Mouse (Mus musculus) monocyte, adult 5-6 weeks (primary cell): ENCODE results near the gene Klf12. TPM values are rescaled to one million over a fixed set of nuclear protein-coding genes. Genes with fewer than 3 reads are reported as not detected.
A peak's percentile ranks its signal among the peaks of the same experiment; 100 is the strongest.

ENCODE experiments used
- ATAC-seq: fragments of 153-309, 156-312 bp; replicated peaks from 2 replicates; pipeline ENCODE4 v1.8.0; 2017; ENCODE audit warnings: mild to moderate bottlenecking; ENCODE audit not compliant: low TSS enrichment, insufficient number of reproducible peaks, severe bottlenecking, poor library complexity, low FRiP score
- total RNA-seq: library from RNA; stranded (forward); fragments of 200-1000, 200-491, 200-594 nt; gene quantifications from 3 replicates; pipeline ENCODE4 v1.2.3, GENCODE M21; 2017

The Klf12 gene
- 1.3 to 21.2 TPM (median 2.5 TPM) in 3 replicates for total RNA-seq

GRCm38 (mm10) chr14:100284119-100284860, at the start of gene Klf12:
Klf12 (minus strand) TSS chr14:100284679.
- peak; percentile 53 for ATAC-seq

GRCm38 (mm10) chr14:100333369-100333768, 48.9 kb upstream of the Klf12 start:
- ATAC-seq, result no peak

GRCm38 (mm10) chr14:100328602-100329276, 44.3 kb upstream of the Klf12 start:
- ATAC-seq, result no peak

- ATAC-seq, result no peak
Measured at GRCm38 (mm10) chr14:100324303-100324702, 39.8 kb upstream of the Klf12 start.

GRCm38 (mm10) chr14:100322012-100322411, 37.5 kb upstream of the Klf12 start:
- no peak for ATAC-seq

- ATAC-seq, result no peak
Measured at GRCm38 (mm10) chr14:100316780-100317179, 32.3 kb upstream of the Klf12 start.

DNA sequence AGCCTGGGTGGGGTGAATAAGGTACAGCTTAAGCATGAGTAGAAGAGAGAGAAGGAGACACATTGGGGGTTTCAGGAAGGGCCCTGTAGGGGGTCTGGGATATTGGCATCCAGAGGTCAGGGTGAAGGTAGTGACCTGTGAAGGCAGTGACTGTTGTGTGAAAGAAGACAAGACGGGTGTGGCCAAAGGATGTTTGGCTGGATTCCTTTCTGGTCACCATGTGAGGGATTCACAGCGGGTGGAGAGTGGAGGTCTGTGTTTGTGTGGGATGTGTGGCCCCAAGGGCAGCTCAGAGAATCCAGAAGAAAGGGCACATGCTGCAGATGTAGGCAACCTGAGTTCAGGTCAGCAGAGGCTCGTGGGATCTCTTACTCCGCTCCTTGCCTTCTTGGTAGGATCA, 29.6 kb upstream of the Klf12 start:
- ATAC-seq, result no peak

DNA sequence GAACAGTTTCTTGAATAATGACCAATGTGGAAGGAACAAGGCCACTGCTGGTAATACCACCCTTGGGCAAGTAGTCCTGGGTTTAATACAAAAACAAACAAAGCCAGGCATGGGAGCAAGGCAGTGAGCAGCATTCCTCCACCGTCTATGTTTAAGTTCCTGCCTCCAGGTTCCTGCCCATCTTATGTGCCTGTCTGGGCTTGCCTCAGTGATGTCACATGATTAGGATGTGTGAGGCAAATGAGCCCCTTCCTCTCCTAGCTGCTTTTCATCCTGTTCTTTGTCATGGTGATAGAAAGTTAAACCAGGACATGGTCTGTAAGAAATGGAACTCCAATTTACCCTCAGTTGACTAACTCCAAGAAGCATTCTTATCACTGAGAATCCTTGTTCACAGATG, 16.4 kb upstream of the Klf12 start:
- no peak for ATAC-seq

- no peak for ATAC-seq
Measured at GRCm38 (mm10) chr14:100298892-100299291, 14.4 kb upstream of the Klf12 start.

DNA sequence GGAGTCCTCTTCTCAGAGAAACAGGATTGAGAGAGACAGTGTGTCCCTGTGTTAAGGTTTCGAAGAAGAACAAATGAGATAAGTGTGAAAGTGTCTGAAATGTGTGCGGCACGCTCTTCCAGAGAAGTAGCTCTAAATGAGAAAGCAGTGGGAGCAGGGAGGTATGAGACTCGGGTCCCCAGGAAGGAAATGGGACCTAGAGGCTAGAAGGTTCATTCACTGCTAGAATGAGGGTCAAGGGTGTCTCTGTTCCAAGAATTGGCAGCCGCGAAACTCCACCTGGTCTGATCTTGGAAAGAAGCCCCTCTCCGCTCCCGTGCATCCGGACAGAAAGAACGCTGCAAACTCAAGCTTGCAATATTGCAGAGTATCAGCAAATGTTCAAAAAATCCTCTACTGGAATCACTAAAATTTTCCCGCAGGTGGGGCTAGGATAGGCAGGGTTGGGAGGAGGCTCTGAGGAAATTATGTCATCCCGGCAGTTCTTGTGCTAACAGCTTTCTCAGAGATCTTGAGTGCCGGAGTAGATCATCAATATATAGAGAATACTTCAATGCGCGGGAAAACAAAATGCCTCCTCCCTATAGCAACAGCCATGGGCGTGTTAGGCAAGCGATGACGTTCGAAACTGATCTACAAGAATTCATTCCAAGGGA, 2.2 kb upstream of the Klf12 start:
- ATAC-seq, result no peak

DNA sequence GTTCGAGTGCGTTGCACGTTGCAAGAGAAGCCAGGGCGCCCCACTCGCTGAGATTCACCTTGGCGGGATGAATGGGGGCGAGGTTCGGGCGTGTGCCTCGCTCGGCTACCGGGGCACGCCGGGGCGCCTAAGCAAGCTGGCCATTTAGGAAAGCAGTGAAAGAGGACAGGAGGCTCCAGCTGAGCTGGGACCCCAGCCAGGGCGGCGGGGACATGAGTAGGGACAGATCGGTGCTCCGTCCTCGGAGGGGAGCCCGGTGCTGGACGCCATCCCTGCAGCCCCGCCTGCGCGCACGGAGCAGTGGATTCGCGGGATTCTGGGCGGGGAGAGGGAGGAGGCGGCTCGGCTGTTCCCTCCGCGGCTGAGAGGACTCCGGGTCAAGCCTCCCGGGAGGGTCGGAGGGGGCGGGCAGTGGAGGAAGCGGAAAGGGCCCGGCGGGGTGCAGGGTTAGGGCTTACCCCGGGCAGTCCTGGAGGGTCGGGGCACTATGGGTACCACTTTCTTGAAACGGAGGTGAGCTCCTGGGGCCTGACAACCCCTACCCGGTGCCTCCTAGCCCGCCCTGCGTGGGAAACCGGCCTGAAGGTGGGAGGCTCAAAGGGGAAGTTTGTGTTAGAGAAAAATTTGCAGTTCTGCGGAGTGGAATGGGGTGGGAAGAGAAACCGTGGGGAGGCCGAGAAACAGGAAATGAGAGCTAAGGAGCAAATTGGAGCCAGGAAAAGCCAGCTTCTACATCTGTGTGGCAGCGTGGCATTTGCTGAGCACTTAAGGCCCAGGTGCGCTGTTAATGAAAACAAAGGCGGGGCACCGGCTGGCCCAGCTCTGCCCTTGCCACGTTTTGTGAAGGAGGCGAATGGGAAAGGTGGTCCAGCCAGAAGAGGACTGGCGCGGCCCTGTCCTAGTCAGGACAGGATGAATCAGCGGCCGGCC, 1.4 kb upstream of the Klf12 start:
- no peak for ATAC-seq

DNA sequence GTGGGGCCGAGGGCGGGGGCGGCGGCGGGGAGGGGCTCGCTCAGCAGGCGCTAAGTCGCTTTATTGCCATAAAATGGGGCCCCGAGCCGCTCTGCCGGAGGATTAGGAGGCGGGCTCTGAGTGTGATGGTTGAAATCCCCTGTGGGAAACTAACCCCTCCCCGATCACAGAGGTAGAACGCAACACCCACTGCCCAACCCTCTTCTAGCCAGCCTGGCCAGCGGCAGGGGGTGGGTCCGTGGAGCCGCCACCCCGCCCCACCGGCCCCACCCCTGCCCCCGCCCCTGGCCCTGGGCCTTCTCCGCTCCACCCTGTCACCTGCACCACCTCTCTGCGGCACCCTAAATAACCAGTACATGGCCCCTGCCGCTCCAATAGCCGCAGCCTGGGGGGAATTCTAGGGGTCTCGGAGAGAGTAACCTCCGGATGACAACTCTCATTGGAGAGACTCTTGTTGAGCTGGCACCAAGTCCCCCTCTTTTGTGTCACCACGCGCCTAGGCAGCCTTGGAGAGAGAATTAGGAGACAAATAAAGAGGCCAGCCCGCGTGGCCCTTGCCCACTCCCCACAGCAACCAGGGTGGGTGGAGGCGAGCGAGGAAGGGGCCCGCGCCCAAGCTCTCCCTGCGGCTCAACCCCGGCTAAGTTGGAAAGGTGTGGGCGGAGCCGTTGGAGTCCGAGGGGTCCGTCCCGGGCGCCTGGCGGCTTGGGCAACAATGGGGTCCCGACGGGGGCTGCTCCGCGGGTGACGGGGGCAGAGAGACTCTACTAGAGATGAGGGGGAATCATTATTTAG, 579 bp upstream of the Klf12 start:
- ATAC-seq, result peak; percentile 52; the same call in 1 of the 2 replicates

GRCm38 (mm10) chr14:100283411-100284118, 914 bp downstream of the Klf12 start:
- ATAC-seq, result no peak

GRCm38 (mm10) chr14:100282651-100283050, 1.8 kb downstream of the Klf12 start:
- ATAC-seq, result no peak

DNA sequence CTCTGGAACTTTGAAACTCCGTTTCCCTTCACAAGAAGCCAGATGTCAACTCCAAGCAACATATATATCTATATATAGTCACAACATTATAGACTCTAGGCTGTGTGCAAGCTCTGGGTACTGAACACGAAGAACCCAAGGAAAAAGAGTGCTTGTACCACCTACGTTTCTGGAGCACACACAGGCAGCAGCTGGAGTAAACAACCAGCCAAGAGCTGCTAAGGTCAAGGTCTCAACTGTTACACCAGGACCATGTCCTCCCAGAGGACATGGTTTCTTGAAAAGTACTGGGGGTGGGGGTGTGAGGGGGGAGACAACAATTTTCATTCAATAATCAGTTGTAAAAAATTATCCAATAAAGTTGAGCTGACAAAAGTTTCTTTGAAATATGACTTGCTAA, 2.7 kb downstream of the Klf12 start:
- no peak for ATAC-seq

DNA sequence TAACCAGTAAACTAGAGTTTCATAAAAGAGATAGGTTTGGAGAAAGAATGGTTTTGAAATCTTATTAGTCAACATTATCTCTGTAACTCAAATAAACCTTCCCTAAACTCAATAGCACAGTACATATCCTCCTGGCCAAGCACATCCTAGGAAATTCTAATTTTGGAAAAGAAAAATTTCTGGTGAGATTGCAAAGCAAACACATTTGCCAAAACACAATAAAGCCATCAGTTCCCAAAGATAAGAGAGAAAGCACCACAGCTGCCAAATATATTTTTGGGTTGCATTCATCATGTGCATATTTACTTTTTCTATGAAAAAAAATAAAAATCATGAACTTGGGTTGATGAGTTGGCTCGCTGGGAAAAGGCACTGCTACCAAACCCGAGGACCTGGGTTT, 10.3 kb downstream of the Klf12 start:
- ATAC-seq, result no peak

DNA sequence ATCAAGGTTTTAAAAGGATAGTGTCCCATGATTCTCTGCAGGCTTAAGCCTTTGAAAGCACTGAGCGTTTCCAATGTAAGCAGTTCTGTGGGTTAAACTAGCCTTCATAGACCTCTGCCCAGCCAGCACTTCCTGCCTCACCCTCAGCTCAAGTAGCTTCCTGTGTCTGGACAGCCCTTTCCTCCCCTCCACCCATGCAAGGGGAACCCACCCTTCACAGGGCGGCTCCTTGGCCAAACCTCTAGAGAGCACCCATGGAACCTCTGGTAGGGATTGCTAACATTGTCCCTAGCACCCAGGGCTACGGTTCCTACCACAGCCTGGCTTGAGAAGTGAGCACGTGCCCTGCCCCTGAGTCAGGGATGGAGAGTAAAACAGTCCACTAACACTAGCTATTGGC, 23.9 kb downstream of the Klf12 start:
- ATAC-seq, result peak; percentile 68
